Mouse (Mus musculus) cerebellum, adult 18-20 months (tissue): ENCODE data around the gene Galntl6.
"Not testable (repeated sequence)": the region's sequence is repeated elsewhere in the genome, so short reads cannot be mapped to it uniquely, and the experiment has no call there.

Source experiments
- DNase-seq, 2 experiments: peaks; one replicate each; pipeline ENCODE4 v3.0.0; 2021

Galntl6 gene

DNA sequence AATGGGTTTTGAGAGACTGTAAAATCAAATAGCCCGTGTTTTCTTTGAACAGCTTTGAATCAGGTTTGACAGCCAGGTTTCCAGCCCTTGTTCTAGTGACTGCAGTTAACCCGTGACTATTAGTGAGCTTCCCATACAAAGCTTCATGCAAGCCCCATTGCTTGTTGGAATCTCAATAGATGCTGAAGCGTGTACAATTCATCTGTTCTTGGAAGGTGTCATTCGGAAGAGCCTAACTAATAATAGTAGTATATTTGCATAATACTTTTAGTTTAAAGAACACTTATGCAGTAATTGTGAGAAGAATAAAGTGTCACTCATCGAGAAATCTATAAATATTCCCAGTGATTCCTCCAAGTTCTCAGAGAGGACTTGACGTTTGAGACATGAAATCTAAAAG is 314.6 kb downstream of the Galntl6 start:
- DNase-seq: no peak

DNA sequence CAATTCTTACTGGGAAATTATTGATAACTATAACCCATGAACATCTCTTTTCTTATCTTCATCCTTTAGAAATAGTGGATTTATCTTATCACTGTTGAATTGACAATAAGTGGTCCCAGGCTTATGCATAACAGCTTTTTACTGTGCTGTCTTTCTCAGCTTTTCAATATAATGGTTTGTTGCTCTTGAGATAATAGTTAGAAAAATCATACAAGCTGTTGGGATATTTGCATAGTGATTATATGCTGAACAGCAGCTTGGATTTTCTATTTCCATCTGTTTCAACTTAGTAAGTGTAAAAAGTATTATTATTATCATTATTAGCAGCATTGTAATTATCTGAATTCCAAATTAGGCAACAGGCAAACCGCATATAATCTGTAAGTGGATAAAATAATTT is 337.1 kb downstream of the Galntl6 start:
- DNase-seq: no peak

DNA sequence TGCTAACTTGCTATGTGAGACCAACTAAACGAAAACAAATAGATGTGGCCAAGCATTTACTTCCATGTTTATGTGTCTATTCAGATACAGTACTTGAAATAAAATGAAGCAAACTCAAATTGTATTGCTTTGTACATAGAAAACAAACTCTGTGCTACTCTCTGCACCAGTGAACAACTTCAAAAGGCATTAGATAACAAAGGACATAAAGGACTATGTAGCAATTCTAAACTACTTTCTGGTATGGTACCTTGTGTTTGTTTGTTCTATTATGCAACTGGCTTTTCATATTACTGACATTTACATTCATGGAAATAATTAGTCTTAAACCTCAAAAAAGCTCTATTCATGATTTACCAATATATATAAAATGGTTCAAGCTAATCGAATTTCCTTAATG is 344.4 kb downstream of the Galntl6 start:
- no peak for DNase-seq

DNA sequence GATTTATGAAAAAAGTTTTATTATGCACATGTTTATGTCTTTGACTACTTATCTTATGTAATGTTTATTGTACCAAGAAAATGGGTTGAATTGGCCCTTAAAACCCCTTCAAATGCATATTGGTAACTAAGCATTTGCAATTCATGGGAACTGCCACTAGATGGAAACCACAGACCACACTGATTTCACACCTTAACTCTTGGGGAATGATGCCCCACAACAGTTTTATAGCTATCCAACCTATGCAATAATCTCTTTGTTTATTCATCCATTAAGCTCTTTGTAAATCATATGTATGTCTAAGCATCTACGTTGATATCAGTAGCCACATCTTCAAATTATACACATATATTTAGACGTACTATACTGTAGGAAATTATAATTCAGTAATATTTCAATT is 346.3 kb downstream of the Galntl6 start:
- DNase-seq: peak; percentile 14 to 21

DNA sequence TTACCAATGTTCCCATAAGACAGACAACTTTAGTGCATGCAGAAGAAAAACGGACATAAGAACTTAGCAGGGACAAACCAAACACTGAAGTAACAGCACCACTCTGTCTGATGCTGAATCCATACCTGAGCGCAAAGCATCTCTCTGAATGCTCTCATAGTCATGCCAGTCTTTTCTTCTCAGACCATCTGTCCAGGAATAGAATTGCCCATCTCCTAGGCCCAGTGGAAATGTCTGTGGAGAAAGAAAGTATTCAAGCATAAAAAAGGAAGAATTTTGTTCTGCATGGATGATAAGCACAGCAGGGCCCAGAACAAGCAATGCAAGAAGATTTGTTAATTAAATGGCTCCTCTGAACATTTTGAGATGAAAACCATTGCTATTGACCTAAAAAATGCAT is 376.7 kb downstream of the Galntl6 start:
- DNase-seq: peak; percentile 38 to 39

DNA sequence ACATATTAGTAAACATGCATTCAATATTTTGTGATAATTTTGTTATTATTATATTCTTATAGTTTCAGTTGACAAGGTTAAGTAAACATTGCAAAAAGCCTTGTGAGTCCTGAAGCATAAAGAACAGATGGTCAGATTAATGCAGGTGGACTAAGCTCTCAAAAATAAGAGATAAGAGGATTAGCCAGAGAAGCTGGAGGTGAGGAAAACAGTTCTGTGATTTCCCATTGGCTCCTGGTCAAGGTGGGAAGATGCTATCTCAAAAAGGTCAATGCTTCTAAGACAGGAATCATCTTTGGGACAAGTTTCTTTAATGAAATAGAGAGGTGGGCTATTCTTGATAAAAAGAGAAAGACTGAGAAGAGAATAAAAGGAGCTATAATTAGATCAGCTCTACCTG is 377.8 kb downstream of the Galntl6 start:
- DNase-seq: no peak

DNA sequence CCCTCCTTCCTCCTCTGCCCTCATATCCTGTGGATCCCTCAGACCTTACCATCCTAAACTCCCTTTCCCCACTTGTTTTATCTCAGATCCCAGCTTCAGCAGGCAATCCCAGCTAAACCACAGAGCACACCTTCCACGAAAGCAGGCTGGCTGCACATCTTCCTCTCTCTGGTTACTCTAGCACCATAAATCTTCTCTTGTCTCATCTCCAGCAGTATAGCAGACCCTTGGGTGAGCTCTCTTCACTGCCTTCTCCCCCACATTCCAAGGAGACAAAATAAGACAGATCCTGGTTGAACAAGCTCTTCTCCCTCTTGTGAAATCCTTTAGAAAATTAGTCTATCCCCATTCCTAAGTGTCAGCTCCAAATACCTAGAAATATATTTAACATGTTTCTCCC is 389.0 kb downstream of the Galntl6 start:
- no peak for DNase-seq

DNA sequence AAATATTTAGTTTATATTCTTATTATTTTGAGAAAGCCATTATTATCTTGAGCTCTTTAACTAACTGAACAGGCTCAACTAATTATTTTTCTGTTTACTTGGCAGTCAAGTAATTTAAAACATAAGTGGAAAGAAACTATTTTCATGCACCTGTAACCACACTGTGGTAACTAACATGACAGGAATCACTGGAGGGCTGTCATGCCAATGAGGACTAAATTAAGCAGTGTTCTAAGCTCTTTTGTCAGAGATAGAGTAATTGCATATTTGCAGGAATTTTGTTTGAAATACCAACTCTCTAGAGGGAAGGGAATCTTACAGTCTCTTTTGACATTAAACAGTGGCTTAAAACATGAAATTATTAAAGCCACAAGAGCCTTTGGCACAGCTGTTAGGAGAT is 390.5 kb downstream of the Galntl6 start:
- no peak for DNase-seq

DNA sequence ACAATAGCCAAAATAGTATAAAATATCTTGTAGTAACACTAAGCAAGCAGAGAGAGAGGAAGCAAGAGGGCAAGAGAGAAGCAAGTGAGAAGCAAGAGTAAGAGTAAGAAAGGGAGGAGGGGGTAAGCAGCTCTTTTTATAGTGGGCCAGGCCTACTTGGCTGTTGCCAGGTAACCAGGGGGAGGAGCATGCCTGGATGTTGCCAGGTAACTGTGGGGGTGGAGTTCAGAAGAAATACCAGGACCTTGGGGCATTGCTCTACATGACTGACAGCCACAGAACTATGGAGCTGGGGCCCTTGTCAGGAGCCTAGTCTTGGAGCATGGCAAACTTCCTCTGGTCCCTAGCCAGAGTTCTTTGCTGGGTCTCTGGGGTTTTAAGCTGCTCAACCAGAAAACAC is 401.9 kb downstream of the Galntl6 start:
- no peak for DNase-seq

DNA sequence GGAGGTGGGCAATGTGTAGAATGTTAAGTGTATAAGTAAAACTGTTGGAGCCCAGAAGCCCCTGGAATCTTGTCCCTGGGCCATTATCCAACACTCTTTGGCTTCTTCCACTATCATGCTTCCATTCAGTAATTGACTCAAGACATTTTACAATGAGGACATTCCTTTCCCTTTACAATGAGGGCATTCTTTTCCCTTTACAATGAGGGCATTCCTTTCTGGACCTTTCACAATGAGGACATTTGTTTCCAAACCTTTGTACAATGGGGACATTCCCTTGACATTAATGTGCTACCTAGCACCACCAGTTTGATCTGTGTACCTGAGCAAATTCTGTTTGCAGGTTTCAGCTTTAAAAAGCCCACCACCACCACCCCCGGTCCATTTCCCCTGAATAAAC is 403.4 kb downstream of the Galntl6 start:
- no peak for DNase-seq

DNA sequence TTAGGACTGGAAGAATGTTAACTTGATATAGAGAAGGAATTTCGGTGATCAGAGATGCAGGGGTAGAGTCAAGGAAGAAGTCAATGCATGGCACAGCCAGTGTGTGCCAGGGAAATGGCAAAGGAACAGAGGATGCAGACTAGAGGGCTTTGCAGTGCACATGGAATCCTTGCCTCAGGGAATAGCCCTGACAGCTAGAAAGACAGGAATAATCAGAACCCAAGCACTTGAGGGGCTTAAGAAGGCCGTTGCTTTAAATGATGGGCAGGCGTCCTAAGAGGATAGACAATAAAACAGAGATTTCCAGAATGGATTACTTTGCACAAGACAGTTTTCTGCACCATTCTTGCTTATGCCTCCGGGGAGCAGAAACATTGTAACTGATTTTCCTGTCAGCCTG is 425.3 kb downstream of the Galntl6 start:
- DNase-seq: no peak

DNA sequence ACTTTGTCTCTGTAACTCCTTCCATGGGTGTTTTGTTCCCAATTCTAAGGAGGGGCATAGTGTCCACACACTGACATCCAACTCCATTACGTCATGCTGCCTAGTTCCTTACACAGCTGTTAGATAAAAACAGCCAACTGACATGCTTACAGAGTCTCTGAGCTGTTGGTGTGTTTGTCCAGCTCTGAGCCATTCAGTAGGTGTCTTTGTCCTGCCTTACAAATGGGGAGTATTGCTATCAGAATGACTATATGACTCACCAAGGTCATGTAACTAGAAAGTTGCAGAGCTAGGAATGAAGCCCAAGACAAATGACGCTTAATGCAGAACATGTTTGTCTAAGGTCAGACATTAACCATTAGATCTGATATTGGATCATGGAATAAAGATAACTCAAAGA is 449.1 kb downstream of the Galntl6 start:
- not testable (repeated sequence) for DNase-seq

DNA sequence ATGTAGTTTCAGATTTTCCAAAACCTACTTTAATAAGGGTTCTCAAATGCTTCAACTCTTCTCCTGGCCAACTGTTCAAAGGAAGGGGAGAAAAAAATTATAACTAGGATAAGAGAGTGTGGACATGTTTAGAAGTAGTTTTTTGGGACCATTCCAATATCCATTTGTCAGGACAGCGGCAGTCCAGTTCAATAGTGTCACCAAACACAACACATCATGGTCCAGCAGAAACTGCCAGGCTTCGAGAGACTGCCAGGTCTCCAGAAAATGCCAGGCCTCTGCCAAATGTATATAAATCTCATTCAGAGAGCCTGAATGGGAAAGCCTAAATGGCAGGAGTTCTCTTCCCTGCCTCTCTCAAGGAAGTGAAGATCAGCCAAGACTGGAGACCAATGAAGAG is 469.7 kb downstream of the Galntl6 start:
- no peak for DNase-seq

DNA sequence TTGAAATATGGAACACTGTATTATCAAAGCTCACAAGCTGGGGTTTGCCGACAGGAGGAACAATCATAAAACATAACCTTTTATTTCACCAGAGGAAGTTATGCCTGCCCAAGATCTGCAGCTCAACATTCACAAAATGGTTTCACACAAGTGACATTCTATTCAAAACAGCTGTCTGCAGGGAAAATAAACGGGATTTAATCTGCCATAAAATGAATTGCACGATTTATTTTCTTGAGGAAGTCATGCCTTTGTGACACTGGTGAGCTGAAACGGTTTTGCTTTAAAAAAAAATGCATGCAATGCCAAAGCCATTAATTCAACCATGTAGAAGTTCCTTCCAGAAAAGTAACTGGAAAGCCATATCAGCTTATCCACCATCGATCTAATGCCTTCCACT is 494.0 kb downstream of the Galntl6 start:
- DNase-seq: no peak

DNA sequence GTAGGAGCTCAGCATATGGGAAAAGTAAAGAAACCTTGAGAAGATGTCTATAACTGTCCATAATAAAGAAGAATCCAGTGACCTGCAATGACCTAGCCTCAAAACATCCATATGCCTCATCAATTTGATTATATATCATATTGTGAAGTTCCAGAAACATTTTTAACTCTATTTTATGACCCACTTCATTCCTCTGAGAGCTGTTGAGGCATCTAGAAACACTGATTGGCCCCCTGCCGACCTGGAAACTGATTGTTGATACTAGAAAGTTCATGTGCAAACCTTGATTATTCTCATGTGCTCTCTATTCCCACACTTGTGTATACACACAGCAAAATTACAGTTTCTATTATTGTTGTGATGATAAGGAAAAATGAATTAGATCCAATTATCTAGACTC is 494.9 kb downstream of the Galntl6 start:
- no peak for DNase-seq

DNA sequence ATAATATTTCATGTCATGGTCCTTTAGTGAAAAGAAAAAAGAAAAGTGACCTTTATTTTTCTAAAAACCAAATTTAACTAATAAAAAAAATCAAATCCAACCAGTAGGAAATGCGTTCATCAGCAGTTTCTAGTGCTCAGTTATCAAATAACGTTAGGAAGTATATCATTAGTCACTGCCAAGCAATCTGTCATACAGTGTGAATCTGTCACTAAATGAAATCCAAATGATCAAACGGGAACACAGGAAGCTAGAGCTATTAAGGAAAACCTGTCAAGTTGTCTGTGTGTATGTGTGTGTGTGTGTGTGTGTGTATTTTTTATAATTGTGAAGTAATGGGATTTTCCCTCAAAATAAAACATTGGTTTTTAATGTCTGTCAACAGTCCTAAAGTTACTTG is 515.9 kb downstream of the Galntl6 start:
- no peak for DNase-seq

DNA sequence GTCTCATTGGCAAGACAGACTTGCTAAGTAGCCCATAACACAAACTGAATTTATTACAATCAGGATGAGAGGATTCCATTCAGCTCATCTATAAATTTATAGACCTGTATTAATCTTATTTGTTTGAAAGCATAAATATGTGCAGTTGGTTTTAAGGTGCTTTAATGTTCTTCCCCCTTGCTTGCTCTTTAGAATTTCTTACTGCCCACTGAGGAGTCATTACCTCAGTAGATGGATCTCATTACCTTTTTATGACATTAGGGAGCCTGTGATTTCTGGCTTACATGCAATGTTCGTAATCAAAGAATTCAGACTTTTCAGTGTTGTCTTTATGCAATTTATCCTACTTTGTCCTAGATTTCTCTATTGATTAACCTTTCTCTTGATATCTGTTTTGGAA is 516.6 kb downstream of the Galntl6 start:
- no peak for DNase-seq

DNA sequence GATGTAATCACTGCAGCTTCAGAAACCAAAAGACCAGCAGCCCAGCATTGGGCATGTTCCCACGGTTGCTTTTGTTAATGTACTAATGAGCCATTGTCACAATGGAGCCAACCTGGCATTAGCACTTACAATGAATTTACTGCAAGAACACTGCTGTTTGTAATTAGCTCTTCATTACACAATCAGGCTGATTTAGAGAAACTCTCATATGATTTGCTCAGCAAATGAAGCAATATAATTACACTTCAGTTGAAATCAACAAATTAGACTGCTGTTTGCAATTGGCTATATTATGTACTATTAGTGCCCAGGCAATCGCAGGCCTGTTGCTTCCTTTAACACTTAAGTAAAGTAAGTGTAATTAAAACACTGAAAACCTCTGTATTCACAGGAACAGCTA is 540.1 kb downstream of the Galntl6 start:
- no peak for DNase-seq

DNA sequence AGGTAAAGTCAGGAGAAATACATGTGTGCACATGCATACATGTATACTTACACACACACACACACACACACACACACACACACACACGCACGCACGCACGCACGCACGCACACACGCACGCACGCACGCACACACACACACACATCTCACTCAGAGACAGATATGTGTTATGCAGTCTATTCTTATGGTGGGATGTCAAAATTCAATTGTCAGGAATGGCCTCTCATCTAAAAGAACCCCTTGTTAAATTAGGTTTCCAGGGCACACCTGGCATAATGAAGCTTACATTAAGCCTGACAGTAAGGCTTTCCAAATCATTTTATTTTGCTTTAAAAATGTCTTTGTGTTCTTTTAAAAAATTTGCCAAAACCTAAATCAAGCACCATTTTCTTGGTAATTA is 540.5 kb downstream of the Galntl6 start:
- DNase-seq: no peak

DNA sequence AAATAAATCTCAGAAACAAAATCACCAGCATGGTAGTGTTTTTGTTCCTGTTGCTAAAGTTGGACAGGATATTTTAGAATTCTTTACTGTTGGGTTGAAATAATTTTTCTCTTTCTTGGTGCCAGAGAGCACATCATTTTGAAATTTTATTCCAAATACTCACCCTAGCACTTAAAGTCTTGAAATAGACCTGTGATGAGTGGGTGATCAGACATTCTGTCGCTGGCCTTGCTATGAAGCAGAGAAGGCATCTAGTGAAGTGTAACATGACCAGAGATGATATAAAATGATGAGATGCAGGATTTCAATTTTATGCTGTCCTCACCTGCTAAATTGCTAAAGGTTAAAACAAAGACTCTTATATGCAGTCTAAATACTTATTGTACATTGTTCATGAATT is 581.3 kb downstream of the Galntl6 start:
- DNase-seq: no peak

DNA sequence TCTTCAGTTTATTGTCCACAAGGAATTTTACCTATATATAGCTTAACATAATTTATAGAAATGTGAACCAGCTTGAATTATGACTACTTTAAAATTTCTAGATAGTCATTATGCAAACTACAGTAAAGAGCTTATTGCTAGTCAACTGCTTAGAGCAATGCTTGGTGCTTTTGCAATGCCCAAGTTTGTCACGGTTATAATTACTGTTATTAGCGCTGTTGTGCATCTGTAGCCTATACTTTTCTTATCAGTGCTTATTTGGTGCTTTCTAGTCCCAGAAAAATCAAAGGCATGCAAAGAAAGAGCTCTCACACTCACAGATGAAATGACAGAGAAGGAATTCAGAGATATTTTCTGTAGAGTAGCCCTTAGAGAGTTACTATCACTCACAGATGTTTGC is 599.0 kb downstream of the Galntl6 start:
- DNase-seq: no peak

DNA sequence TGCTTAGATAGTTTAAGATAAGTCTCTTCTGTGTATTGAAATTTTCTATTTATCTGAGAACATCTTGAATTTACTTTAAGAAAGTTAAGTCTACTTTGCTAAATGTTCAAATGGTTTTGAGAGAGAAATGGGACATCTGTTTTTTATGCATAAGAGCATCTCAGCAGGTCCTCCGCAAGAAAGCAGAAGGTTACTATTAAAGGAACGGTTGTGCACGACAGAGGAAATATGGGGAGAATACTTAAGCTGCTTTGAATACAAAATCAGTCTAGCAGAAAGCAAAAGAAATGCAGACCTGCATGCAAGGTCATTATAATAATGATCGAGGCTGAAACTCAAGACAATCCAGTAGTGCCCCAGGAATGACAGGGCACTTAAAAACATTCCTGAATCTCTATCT is 621.0 kb downstream of the Galntl6 start:
- DNase-seq: no peak

DNA sequence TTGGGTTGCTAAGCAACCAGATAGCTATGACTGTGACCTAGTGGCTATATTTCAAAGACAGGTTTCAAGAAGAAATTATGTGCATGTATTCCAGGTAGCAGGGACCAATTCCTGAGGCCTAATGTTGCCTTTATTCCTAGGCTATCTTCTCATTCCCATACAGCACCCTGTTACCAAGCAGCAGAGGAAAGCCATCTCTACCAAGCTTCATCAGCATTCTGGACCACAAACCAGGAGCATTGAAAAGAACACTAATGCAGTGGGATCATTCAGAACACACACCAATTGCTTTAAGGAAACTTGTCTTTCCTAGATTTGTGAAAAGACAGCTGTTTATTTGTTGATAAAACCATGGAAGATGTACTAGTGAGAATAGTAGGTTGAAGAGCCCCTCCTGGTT is 622.4 kb downstream of the Galntl6 start:
- no peak for DNase-seq

DNA sequence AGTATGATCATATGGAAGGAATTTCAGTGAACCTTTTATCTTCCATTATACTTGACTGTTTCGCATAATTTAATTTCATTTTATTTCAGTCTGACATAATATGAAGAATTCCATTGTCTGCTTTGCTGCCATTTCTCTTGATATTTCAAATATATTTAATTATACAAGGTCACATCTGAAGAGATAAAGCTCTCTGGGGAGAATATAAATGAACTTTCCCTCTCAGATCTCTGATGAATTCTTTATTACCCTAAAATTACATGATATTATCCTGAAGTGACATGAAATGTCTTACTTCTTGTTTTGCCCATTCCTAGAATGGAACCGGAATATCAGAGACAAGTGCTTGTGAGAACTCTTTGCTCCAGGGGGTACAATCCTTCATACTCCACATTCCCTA is 647.0 kb downstream of the Galntl6 start:
- DNase-seq: no peak

DNA sequence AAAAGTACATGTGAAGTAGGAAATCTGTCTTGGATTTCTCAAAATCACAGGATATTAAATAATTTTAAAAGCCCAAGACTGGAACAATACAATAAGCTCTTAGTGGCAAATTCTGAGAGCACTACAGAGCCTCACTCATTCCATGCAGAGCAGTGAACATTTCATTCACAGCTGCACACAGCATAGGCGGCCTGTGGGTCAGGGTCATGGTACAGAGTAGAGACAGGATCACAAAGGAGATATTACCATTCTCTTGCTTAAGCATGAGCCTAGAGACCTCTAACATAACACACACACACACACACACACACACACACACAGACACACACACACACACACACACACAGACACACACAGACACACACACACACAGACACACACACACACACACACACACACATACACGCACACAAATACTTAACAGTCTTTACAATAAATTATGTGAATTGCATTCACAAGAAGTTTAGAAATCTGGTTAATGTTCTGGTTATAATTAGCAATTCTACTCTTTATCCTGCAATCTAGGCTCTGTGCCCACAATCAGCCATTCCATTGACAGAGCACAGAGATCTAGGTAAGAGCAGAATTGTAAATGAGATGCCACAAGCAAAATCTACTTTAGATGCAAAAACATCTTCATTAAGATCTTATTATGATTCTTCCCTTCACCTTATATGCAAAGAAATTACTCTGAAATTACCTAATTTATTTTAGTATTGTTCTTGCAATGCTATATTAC is 653.7 kb downstream of the Galntl6 start:
- DNase-seq: no peak

DNA sequence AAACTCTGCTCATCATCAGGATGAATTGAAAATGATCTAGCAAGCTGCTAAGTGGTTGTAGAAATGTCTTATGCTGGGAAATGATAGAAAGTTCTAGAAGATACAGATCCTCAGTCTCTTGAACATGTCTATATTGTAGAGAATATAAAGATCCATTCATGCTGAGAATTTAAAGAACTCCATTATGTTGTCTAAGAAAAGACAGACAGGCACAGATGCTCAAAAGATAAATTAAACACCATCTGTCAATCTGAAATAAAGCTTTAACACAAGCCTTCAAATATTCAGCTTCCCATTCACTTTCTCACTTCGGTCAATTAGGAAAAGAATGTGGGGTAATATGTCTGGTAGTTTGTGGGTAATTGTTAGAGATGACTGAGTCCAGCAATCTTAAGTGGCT is 658.8 kb downstream of the Galntl6 start:
- DNase-seq: no peak
